Mouse (Mus musculus): ENCODE measurements at regions not wholly inside any gene's neighbourhood (a gene's known extent, or its start where the extent isn't known, plus 50 kb on each side); places are given as distances from the start of the nearest gene placed in this dataset.

DNA sequence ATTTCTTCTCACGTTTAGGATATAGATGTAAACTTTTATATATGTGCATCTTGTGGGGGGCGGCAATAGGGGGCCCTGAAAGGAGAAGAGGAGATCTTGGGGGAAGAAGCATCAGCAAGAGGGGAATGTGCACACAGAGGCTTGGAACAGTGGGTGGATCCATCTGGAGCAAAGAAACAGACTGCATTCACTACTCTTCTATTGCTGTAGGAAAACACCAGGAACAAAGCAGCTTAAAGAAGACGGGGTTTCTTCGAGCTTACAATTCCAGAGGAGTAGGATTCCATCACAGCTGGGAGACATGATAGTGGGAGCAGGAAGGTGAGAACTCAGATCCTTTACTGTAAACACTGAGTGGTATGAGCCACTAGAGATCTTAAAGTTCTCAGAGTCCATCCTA, 444.9 kb upstream of the BB014433 start:
- TF ChIP-seq CTCF (conservative IDR thresholded peaks at IDR 0.05; ENCODE audit: low read length) (no peak), POU5F1 (IDR thresholded peaks at IDR 0.05; ENCODE audit: borderline replicate concordance, low read length) (no peak), NANOG (IDR thresholded peaks at IDR 0.05; ENCODE audit: borderline replicate concordance, low read length) (no peak)
